Mouse (Mus musculus) 416B (cell line): Measurements from ENCODE around the gene Cul4a.
"Not testable (repeated sequence)": the region's sequence is repeated elsewhere in the genome, so short reads cannot be mapped to it uniquely, and the experiment has no call there.

ENCODE experiments used
- DNase-seq: peaks from one replicate; pipeline ENCODE4 v3.0.0; 2011; ENCODE audit warnings: low read depth

Gene Cul4a

DNA sequence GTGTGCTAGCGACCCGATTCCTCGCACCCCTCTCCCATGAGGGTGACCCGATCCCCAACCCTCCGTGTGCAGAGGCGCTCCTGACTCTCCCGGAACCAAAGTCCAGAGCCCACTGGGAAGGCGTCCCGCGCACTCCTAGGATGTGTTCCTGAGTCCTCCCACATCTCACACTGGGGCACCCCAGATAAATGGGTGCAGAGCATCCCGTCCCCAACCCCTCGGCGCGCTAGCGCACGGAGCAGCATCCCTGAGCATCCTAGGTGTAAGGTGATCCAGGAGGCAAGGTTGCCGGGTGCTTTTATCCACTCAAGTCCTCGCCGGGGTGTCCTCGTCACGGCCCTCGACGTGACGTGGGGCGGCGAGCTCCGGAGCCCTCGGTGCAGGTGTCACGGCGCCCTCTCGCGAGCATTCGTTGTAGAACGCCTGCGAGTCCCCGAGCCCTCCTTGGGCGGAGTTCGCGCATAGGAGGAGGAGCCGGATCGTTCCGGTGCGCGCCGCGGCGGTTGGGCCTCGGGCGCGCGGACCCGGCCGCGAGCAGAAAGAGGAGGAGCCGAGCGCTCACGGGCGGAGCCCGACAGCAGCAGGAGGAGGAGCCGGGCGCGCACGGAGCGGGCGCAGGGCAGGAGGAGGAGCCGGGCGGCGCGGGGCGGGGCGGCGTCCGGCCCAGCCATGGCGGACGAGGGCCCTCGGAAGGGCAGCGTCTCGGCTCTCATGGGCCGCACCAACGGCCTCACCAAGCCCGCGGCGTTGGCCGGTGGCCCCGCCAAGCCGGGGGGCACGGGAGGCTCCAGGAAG lies at the start of gene Cul4a, which contains the start of gene Pcid2:
Cul4a (plus strand) TSS at position 535 of the 795 bp plus-strand sequence.
Pcid2 (minus strand) TSS at position 373 of the 795 bp plus-strand sequence.
- DNase-seq, result peak; percentile 95

DNA sequence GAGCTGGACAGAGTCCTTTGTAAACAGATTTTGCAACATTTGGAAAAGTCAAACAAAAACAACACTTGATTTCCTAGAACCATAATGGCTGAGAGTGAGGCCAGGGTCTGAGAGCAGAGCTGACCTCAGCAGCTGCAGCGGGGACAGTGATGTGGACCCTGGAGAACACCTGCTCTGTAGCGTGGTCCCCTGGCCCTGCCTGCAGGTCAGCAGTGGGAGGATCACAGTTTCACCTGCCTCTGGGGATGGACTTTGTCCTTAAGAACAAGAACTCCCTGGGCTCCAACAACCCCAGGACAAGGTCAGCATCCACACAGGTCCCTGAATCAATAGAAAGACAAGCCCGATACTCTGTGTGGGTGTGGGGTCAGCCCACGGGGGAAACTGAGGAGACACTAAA lies 48.1 kb upstream of the Cul4a start:
- DNase-seq, result no peak

DNA sequence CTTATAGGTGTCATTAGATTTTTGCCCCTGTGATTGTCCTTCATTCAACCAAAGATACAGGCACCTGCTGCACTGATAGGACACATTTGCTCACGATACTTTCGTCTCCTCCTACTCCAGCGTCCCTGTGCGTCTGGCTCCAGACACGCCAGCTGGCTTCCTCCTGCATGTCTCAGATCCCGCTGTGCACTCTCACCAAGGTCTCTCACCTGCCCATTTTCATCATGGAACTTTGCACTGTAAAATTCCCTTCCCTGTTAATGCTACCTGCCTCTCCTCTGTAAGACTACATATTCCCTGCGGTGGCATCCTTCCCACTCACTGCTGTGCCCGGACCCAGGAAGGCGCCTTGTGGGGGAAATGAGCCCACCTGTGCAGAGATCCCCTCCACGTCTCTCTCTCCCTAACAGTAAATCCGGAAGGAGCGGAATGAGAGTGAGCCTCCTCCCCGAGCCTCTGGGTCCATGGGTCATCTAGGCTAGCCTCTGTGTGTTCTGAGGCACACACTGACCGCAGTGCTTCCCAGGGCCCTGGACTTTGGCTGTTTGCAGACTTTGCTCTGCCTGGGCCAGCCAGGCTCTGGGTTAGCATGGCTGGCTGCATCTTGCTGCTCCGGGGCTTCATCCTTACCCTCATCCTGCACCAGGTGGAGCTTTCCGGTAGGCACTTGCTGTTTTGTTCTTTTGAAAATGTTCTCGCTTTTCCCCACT lies 44.8 kb upstream of the Cul4a start, which contains the start of gene Proz:
Proz (plus strand) TSS at position 474 of the 710 bp plus-strand sequence.
- no peak for DNase-seq

DNA sequence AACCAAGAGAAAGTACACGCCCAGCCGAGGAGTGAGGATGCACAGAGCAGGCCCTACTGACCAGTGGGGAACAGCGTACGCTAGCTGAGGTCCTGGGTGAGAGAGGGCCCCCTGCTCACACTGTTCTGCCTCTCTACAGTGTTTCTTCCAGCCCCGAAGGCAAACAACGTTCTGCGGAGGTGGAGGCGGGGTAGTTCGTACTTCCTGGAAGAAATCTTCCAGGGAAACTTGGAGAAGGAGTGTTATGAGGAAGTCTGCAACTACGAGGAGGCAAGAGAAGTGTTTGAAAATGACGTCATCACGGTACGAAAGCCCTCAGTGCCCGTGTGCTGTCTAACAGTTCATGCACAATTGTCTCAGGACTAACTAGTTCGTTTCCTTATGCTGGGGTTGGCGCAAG lies 42.3 kb upstream of the Cul4a start:
- DNase-seq, result no peak

DNA sequence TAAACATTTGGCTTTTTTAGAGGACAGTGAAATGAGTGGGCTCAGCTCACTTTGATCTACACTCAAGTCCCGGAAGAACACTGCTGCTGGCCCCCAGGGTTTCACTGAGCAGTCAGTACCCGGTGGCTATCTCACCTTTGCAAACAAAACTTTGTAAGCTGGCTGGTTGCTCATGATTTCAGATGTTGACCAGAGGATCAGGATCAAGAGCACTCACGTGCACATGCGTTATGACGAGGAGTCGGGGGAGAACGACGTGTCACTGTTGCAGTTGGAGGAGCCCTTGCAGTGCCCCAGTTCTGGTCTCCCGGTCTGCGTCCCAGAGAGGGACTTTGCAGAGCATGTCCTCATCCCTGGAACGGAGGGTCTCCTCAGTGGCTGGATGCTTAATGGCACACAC lies 32.2 kb upstream of the Cul4a start:
- no peak for DNase-seq

DNA sequence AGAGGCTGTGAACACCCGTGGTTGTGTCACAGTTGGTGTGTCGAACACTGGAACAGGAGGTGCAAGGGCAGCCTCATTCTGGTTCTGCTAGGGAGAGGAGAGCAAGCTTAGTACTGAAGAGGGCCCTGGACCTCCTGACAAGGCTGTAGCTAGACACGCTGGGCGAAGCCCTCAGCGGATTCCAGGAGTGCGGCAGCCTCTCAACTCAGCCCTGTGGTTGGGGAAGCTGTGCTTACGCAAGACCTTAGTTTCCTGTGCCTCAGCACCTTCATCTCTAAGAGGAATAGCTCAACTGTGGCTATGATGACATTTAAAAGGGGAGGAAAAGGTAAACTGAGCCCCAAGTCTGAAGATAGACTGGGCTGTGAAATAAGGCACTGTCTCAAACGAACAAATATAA lies 30.4 kb upstream of the Cul4a start:
- peak; percentile 69 for DNase-seq

DNA sequence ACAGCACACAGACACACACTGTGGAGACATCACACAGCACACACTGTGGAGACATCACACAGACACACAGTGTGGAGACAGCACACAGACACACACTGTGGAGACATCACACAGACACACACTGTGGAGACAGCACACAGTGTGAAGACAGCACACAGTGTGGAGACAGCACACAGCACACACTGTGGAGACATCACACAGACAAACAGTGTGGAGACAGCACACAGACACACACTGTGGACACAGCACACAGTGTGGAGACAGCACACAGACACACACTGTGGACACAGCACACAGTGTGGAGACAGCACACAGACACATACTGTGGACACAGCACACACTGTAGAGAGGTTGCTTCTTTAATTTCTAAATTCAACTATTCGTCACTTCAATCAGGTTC lies 29.8 kb upstream of the Cul4a start:
- not testable (repeated sequence) for DNase-seq

DNA sequence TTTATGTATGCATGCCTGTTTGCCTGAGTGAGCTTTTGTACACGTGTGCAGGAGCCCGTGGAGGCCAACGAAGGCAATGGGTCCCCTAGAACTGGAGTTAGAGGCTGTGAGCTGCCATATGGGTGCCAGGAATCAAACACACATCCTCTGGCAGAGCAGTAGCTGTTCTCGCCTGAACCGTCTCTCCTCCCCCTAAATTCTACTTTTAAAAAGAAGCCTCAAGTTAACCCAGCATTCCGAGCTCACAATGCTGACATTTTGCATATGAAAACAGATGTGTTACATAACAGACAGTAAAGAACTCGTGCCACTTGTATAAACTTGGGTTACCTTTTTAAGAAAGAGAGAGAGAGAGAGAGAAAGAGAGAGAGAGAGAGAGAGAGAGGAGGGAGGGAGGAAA lies 27.9 kb upstream of the Cul4a start:
- DNase-seq, result no peak

DNA sequence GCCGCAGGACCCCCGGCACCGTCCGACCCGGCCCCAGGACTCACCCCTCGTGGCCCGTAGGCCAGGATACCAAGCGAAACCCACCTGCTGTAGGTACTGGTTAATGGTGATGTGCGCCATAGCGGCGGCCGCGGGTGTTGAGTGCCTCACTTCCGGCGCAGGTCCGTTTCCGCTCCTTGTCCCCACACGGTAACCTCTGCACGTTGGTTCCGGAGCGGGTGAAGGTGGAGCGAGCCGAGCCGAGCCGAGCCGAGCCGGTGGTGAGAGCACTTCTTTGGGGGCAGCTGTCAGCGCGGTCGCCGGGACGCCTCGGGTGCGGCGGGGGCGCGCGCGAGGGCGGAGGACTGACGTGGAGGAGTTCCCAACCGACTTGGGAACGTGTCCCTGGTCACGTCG lies 732 bp upstream of the Cul4a start:
- peak; percentile 88 for DNase-seq

DNA sequence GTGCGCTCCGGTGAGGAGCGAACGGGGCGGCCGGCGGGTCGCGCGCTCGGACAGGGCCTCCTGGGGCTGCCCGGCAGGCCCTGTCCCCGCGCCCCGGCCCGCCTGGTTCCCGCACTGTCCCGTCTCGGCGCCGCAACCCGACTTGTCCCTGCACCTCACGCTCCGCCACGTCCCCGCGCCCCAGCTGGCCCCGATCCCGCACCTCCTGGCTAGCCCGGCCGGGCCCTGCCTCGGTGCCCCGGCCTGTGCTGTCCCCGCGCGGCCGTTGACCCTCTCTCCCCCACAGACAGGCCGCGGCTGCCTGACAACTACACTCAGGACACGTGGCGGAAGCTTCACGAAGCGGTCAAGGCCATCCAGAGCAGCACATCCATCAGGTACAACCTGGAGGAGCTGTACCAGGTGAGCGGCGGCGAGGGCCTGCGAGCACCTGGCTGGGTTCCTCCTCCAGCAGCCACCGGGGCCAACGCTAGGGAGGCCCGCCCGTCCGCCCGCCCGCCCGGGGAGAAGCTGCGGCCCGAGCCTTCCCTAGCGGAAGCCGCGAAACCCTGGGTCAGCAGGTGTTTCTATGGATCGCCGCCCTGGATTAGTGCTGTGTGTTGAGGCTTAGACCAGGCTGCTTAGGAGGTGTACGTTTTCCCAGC lies 609 bp downstream of the Cul4a start:
- DNase-seq, result peak; percentile 37

DNA sequence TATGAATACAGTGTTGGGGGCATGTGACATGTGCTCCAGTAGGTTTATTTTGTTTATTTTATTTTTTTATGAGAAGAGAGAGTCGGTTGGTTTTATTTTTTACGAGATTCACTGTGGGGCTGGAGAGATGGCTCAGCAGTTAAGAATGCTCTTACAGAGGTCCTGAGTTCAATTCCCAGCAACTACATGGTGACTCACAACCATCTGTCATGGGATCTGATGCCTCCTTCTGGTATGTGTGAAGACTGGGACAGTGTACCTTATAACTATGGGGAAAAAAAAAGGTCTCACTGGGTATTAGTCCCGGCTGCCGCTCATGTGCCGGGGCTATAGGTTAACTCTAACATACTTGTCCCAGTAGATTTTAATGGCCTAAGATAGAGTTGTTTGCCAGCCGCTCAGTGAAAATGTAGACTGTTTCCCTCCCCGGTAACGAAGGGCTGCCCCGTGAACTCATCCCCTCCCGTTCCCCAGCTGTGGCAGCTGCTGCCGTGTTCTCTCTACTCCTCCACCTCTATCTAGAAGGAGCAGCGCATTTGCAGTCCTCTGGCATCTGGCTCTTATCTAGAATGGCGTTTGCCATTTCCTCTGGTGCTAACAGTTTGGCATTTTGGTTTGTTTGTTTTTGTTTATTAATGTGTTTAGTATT lies 2.7 kb downstream of the Cul4a start:
- DNase-seq, result no peak

DNA sequence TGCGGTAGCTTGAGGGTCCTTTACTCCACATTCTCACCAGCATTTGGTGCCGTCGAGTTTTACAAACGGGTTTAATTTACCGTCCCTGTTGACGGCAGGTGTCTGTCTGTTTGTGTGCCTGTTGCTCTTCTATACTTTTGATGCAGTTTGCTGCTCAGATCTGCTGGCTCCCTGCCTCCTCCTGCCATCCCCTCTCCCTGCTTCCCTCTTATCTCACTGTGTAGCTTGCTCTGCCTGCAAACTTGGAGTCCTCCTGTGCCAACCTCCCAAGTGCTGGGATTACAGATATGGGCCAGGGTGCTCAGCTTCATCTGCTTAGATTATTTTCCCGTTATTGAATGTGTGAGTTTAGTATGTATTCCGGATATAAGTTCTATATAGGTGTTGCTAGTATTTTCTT lies 3.5 kb downstream of the Cul4a start:
- DNase-seq, result no peak

DNA sequence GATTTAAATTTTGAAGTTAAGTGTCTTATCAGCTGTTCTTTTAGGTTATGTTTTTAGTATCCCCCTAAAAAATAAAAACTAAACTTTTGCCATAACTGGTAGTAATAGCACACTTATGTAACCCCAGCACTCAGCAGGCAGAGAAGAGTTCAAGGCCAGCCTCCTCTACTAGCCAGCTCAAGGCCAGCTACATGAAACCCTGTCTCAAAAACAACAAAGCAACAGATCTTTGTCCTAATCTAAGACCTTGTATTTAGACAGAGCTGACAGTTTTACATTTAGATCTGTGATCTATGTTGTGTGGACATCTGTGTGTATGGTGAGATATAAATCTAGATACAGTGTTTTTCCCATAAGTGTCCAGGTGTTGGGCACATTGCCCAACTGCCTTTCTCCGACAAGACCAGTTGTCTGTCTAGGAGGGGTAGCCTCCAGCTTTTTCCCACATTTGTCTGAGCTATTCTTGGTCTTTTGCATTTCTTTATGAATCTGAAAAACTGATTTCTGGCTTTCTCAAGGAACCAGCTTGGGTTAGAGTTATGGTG lies 4.1 kb downstream of the Cul4a start:
- DNase-seq, result no peak

DNA sequence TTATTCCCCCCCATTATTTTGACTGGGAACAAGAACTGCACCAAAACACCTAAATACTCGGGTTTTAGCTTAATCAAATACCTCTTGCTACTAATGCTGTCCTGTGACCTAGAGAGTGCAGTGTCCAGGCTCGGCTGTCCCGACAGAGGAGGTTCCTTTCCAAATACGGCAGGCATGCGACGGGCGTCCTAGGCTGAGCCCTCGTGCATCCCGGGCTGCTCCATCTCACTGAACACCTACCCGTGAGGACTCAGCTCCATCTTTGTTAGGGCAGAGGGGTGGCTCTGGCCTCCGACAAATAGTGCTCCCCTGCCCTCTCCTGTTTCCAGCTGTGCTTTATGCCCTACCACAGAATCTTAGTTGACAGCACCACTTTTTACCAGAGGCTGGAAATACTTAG lies 6.5 kb downstream of the Cul4a start:
- DNase-seq, result no peak

DNA sequence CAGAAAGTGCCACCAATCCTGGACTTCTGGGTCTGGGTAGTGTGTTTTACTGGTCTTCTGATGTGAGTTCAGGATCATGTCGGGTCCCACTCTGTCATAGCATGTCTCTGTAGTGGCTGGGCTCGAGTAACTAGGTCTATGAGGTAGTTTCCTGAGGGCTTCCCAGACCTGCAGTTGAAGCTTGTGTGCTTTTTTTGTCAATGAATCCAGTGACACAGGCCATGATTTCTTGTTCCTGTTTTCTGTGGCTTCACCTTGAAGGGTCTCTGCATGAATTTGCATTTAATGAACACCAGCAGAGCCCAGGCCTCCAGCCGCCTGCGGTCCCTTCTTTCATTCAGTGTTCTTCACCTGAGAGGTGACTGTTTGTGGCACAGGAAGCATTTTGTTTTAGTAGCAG lies 7.8 kb downstream of the Cul4a start:
- no peak for DNase-seq

DNA sequence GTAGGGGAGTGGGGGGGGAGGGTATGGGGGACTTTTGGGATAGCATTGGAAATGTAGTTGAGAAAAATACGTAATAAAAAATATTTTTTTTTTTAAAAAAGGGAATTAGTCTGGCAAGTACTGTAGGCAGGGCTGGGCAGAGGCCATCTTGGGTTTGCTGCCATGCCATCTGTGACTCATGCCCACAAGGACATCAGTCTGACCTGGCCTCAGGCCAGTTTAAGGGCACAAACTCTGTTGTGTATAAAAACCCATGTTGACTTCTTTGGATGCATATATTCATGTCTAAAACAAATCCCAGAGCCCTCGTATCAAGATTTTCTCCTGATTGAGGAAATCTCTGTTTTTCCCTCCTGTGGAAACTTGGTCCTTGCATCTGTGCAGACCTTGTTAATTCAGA lies 11.7 kb downstream of the Cul4a start:
- DNase-seq, result peak; percentile 48

DNA sequence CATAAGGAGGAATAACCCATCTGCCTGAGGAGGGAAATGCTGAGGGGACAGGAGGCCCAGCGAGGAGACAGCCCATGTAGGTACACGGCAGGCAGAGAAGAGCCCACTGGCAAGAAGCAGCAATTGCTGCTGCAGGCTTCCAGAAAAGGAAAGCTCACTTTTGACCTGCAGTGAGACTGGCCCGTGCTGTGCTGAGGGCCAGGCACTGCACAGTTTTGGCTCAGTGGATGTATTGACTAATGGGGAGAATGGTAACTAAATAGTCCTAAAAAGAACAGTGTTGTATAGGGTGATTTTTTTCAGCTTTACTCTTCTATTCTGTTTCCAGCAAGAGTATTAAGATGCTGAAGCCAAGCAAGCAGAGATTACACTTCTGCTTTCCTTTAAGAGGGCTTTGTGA lies 13.1 kb downstream of the Cul4a start:
- no peak for DNase-seq

DNA sequence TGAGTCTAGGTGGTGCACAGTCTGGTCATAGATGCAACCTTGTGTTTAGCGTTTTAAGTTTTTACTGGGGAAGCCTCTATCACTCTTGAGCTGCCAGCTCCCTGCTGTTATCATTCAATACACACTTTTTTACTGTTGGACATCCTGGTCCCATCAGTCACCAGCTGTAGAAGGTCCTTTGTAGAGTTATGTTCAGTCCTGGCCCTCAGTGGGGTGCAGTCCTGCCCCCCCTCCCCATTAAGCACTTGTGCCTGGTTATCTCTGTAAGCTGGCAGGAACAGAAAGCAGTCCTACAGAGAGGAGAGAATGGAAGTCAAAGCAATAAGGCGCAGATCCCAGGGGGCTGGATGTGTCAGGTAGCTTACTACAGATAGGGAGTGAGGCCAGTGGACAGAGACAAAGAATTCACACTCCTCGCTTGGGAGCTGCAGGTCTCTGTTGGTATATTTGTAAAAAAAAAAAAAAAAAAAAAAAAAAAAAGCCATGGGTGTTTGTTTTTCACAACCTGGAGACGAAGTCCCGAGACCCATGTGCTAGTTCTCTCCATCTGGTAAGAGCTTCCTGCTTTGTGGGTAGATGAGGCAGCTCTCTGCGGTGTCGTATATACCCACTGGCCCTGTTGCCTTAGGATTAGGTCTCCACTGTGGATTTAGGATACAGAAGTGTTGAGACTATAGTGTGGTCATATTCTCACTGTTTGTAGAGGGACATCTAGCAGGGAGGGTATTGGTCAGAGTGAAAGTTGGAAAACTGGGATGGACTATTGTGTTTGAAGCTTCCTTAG lies 15.7 kb downstream of the Cul4a start:
- peak; percentile 63 for DNase-seq

DNA sequence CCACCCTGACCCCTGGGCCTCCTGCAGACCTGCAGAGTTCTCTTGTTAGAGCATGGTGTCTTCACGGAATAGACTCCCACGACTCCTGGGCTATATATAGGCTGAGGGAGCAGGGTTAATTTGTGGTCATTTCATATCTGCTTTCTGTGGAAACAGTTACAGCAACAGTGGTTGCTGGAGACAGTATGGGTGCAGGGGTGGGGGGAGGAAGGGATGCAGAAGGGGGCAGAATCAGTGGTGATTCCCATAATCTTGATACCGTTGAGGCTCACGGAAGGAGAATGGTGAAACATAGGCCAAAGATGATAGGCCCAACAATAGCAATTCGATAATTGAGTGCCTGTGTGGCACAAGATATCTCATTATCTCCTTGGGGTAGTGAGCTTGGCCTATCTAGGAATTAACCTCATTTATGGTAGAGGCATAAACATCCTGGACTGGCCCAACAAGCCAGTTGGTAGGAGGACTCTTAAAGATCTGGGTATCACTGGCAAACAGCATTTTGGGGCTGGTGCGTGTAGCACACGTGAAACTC lies 17.5 kb downstream of the Cul4a start:
- no peak for DNase-seq

DNA sequence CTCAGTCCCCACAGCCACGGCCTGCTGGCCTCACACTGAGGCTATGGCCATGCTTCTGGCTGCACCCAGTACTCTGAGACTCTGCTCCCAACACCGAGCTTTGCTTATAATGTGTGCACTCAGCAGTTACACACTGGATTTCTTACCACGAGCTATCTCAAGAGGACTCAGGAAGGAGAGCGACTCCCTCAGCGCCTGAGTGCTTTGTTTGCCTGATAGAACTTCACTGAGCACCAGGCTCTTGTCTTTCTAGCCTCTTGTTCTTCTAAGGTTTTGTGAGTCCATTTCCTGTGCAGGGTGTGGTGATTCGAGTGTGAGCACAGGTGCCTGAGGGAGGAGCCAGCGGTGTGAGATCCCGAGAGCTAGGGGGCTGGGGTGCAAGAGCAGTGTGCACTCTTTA lies 19.5 kb downstream of the Cul4a start:
- no peak for DNase-seq

DNA sequence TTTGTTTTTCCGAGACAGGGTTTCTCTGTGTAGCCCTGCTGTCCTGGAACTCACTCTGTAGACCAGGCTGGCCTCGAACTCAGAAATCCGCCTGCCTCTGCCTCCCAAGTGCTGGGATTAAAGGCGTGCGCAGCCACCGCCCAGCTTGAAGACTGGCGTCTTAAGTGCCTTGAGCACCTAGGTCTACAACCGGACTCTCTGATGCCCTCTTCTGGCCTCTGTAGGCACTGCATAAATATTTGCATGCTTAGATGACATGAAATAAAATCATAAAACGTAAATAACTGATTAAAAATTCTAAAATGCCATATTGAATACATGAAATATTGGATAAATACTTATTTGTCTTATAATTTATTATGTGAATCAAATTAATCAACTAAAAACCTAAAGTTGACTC lies 26.8 kb downstream of the Cul4a start:
- DNase-seq, result peak; percentile 73
